Mouse (Mus musculus) retina, postnatal 7 days (tissue): ENCODE measurements around the gene Gm10251.
"Not testable (repeated sequence)": the region's sequence is repeated elsewhere in the genome, so short reads cannot be mapped to it uniquely, and the experiment has no call there.

Source experiments
- DNase-seq: peaks from one replicate; pipeline ENCODE4 v3.0.0-alpha.2; 2012; ENCODE audit warnings: low read depth, low spot score

The Gm10251 gene

DNA sequence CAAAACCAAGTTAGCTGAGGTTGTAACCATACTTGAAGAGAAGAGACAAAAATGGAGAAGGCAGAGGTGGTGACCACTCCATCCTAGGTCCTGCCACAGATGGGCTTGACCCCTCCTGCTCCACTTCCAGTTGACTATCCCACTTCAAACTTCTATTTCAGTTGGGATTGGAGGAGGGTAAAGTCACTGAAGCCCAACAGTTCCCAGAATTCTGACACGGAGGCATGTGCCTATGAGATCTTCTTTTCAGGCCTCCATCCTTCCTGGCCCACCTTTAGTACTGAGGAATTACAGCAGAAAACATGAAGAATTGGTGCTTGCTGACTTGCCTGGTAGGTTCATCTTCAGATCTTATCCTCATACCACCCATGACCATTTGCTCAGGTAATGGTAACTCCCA, at the start of gene Gm10251:
Gm10251 (minus strand) TSS at position 101 of the 400 bp plus-strand sequence.
- DNase-seq = not testable (repeated sequence)

DNA sequence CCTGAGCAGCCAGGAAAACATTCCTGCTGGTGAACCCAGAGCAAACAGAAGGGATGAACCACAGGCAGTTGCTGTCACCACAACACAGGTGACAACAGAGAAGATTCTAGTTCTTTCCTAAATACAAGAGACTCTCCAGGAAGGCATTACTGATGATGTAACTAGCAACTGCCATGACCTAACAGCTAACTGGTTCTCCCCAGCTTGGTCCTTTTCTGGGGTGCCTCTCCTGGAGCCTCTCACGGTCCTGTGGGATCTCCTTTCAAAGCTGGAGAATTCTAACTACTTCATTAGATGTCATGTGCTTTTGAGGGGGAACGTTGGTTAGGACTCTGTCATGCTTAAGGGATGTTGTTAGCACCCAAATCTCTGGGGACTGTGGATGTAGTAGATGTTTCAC, 36.2 kb upstream of the Gm10251 start, which contains the start of gene Gm8050:
Gm8050 (minus strand) TSS at position 101 of the 400 bp plus-strand sequence.
- DNase-seq = not testable (repeated sequence)

DNA sequence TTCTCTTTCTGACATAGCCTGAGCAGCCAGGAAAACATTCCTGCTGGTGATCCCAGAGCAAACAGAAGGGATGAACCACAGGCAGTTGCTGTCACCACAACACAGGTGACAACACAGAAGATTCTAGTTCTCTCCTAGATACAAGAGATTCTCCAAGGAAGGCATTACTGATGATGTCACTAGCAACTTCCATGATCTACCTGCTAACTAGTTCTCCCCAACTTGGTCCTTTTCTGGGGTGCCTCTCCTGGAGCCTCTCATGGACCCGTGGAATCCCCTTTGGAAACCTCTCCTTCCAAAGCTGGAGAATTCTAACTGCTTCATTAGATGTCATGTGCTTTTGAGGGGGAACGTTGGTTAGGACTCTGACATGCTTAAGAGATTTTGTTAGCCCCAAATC, 61.7 kb downstream of the Gm10251 start, which contains the start of gene Gm3460:
Gm3460 (minus strand) TSS at position 101 of the 400 bp plus-strand sequence.
- not testable (repeated sequence) for DNase-seq

DNA sequence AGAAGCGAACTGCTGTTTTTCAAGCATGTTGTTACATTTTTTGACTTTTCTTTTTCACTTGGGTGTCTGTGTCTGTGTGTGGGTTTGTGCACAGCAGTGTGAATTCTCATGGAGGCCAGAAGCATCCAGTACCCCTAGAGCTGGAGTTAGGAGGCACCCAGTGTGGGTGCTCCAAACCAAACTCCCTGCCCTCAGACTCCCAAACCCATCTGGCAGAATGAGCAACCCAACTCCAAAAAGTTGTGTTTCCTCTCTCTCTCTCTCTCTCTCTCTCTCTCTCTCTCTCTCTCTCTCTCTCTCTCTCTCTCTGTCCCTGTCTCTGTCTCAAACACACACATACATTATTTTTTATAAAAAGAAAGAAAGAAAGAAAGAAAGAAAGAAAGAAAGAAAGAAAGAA, 77.5 kb downstream of the Gm10251 start:
- not testable (repeated sequence) for DNase-seq

- DNase-seq = peak; percentile 27
These were observed 79.0 kb downstream of the Gm10251 start for GRCm38 (mm10) chr14:6605004-6605403.

GRCm38 (mm10) chr14:6604551-6604950, 79.4 kb downstream of the Gm10251 start:
- not testable (repeated sequence) for DNase-seq

- not testable (repeated sequence) for DNase-seq
These were observed 93.5 kb downstream of the Gm10251 start, which contains the start of gene Gm3629 for GRCm38 (mm10) chr14:6590513-6590912. Gene Gm3629, minus strand, starts transcription at chr14:6590613.
